Mouse (Mus musculus): ENCODE measurements around the gene Rbm15.

- TF ChIP-seq EP300 (IDR thresholded peaks at IDR 0.05; ENCODE audit: low read depth), result no peak
- no peak for TF ChIP-seq CTCF (IDR thresholded peaks at IDR 0.05; ENCODE audit: low read depth)
Measured at GRCm38 (mm10) chr3:107286123-107286522, 47.4 kb downstream of the Rbm15 start.

Data from liver, postnatal 0 days (tissue).